Mouse (Mus musculus): ENCODE measurements around the gene Nhlh2.

The Nhlh2 gene

GRCm38 (mm10) chr3:102009926-102010381, at the start of gene Nhlh2:
Gene Nhlh2 (plus strand): TSS chr3:102010076.
- DNase-seq (ENCODE audit: low spot score), result no peak

GRCm38 (mm10) chr3:101961146-101961835, 48.6 kb upstream of the Nhlh2 start:
- no peak for DNase-seq (ENCODE audit: low spot score)

- DNase-seq (ENCODE audit: low spot score), result no peak
Observed at GRCm38 (mm10) chr3:101963501-101963900, 46.4 kb upstream of the Nhlh2 start.

GRCm38 (mm10) chr3:101964352-101964751, 45.5 kb upstream of the Nhlh2 start:
- DNase-seq (ENCODE audit: low spot score), result no peak

- no peak for DNase-seq (ENCODE audit: low spot score)
Observed at GRCm38 (mm10) chr3:101966825-101967558, 42.9 kb upstream of the Nhlh2 start.

- no peak for DNase-seq (ENCODE audit: low spot score)
Observed at GRCm38 (mm10) chr3:101975337-101975736, 34.5 kb upstream of the Nhlh2 start.

GRCm38 (mm10) chr3:101978299-101978994, 31.4 kb upstream of the Nhlh2 start:
- DNase-seq (ENCODE audit: low spot score), result no peak

- no peak for DNase-seq (ENCODE audit: low spot score)
Observed at GRCm38 (mm10) chr3:101983917-101984316, 26.0 kb upstream of the Nhlh2 start.

GRCm38 (mm10) chr3:101985634-101986033, 24.2 kb upstream of the Nhlh2 start:
- no peak for DNase-seq (ENCODE audit: low spot score)

GRCm38 (mm10) chr3:101990136-101990535, 19.7 kb upstream of the Nhlh2 start:
- DNase-seq (ENCODE audit: low spot score), result no peak

GRCm38 (mm10) chr3:101990995-101991516, 18.8 kb upstream of the Nhlh2 start:
- DNase-seq (ENCODE audit: low spot score), result no peak

- DNase-seq (ENCODE audit: low spot score), result no peak
Observed at GRCm38 (mm10) chr3:101997851-101998250, 12.0 kb upstream of the Nhlh2 start.

GRCm38 (mm10) chr3:102010681-102011317, 923 bp downstream of the Nhlh2 start:
- no peak for DNase-seq (ENCODE audit: low spot score)

- DNase-seq (ENCODE audit: low spot score), result peak; percentile 16
Observed at GRCm38 (mm10) chr3:102011318-102012075, 1.6 kb downstream of the Nhlh2 start.

- DNase-seq (ENCODE audit: low spot score), result no peak
Observed at GRCm38 (mm10) chr3:102012076-102012610, 2.3 kb downstream of the Nhlh2 start.

GRCm38 (mm10) chr3:102012611-102013211, 2.8 kb downstream of the Nhlh2 start:
- peak; percentile 37 for DNase-seq (ENCODE audit: low spot score)

- no peak for DNase-seq (ENCODE audit: low spot score)
Observed at GRCm38 (mm10) chr3:102020604-102021003, 10.7 kb downstream of the Nhlh2 start.

- DNase-seq (ENCODE audit: low spot score), result no peak
Observed at GRCm38 (mm10) chr3:102022721-102023120, 12.8 kb downstream of the Nhlh2 start.

- peak; percentile 51 for DNase-seq (ENCODE audit: low spot score)
Observed at GRCm38 (mm10) chr3:102023337-102023736, 13.5 kb downstream of the Nhlh2 start.

- DNase-seq (ENCODE audit: low spot score), result no peak
Observed at GRCm38 (mm10) chr3:102023829-102024228, 14.0 kb downstream of the Nhlh2 start.
